Mouse (Mus musculus) splenic B cell, adult 2 months (primary cell): ENCODE data around the gene Serpina16.

Experiments used
- DNase-seq: peaks from one replicate; pipeline ENCODE4 v3.0.0-alpha.2; 2011; ENCODE audit warnings: low read depth, low spot score
- H3K27me3 ChIP-seq: 2 replicates; pipeline ENCODE4 v1.6.1; 2012; ENCODE audit warnings: mild to moderate bottlenecking, low read length, moderate library complexity, mixed read lengths; ENCODE audit not compliant: control insufficient read depth, poor library complexity, insufficient read depth, severe bottlenecking
- H3K36me3 ChIP-seq: 2 replicates; pipeline ENCODE4 v1.6.1; 2012; ENCODE audit warnings: mild to moderate bottlenecking, low read length, moderate library complexity, mixed read lengths; ENCODE audit not compliant: control insufficient read depth, poor library complexity, insufficient read depth, severe bottlenecking

Gene Serpina16

GRCm38 (mm10) chr12:103635846-103636245 is 40.1 kb downstream of the Serpina16 start:
- H3K36me3 ChIP-seq = no peaks in the 10 kb centered on the region
- H3K27me3 ChIP-seq = no peaks in the 10 kb centered on the region
- no peak for DNase-seq

- H3K27me3 ChIP-seq = no peaks in the 10 kb centered on the region
- H3K36me3 ChIP-seq = no peaks in the 10 kb centered on the region
- DNase-seq = no peak
Measured at GRCm38 (mm10) chr12:103634430-103634829, 41.5 kb downstream of the Serpina16 start.

GRCm38 (mm10) chr12:103631203-103631612 is 44.7 kb downstream of the Serpina16 start, which contains the start of gene Serpina10:
Gene Serpina10, minus strand, starts transcription at chr12:103631444.
- no peaks in the 10 kb centered on the region for H3K36me3 ChIP-seq
- DNase-seq = no peak
- H3K27me3 ChIP-seq = no peaks in the 10 kb centered on the region
